Mouse (Mus musculus): Measurements from ENCODE around the gene Grin2c. TPM values are rescaled to one million over a fixed set of nuclear protein-coding genes. Genes with fewer than 3 reads are reported as not detected.
A peak's percentile ranks its signal among the peaks of the same experiment; 100 is the strongest.

The Grin2c gene
- polyA plus RNA-seq, 1 experiment from 2014 or later: 0.51 TPM

DNA sequence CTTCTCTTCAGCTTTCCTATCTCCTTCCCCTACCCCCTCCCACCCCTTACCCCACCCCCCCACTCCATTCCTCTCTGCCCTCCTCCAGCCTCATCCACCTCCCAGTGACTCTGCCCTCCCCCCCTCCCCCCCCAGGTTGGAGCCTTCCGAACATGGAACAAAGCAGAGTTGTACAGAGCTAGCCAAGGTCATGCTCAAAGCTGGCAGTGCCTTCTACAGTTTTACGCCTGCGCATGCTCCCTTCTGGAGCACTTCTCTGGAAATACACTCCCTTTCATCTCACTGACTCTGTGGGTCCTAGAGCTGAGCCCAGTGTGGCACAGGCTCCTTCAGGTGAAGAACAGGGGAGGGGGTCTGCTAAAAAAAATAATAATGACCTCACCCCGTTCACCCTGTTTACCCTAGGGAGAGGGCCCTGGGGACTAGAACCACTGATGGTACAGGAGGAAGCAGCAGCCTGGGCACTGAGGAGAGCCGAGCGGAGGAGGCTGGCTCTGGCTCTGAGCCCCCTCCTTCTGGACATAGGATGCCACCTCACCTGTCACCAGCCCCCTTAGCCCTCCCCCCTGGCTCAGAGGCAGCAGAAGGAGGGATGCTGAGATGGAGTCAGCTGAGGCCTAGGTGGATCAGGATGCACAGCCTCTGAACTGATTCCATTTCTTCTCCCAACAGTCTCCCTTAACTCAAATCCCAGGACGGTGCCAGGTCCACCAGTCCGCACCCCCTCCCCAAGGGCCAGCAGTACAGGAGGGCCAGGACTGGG is 15.9 kb upstream of the Grin2c start:
- peaks cover 10% of the 10 kb centered on the region; the same call in 1 of the 2 replicates for H3K36me3 ChIP-seq
- no peaks in the 10 kb centered on the region for H3K27me3 ChIP-seq (replicated peaks)
- WGBS (ENCODE audit: insufficient replicate concordance): 73% methylated on average over 8 of the region's 8 CpGs
- no peak overlapping the region for H3K27ac ChIP-seq
- H3K4me1 ChIP-seq: peaks cover 39% of the 10 kb centered on the region
- H3K9ac ChIP-seq: no peak overlapping the region
- H3K9me3 ChIP-seq (replicated peaks): no peaks in the 10 kb centered on the region
- no peak overlapping the region for H3K4me2 ChIP-seq
- no peak overlapping the region for H3K4me3 ChIP-seq
- ATAC-seq: no peak

DNA sequence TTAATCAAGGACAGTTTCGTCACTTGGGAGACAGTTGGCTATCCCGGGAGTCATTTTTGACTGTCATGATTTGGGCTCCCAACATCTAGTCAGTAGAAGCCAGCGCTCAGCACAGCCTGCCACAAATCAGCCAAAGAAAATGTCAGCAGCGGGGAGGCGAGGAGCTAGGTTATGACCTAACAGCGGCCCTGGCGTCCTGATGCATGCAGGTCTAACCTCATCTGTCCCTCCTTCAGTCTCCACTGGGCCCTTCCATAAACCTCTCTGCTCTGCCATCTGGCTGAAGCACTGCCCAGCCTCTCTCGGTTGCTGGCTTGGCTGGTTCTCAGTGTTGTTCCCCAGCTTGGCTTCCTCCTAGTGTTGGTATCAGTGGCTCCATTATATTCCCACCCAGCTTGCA is 15.3 kb upstream of the Grin2c start:
- Histone ChIP-seq H3K9me3 (replicated peaks) (no peaks in the 10 kb centered on the region), H3K4me1 (peaks cover 42% of the 10 kb centered on the region), H3K4me3 (no peak overlapping the region), H3K9ac (no peak overlapping the region), H3K27ac (no peak overlapping the region), H3K4me2 (no peak overlapping the region), H3K27me3 (replicated peaks) (no peaks in the 10 kb centered on the region), H3K36me3 (peaks cover 10% of the 10 kb centered on the region; the same call in 1 of the 2 replicates)
- WGBS (ENCODE audit: insufficient replicate concordance): 64% methylated on average over 8 of the region's 8 CpGs
- ATAC-seq: no peak

- 48% methylated on average over 1 of the region's 1 CpGs for WGBS (ENCODE audit: insufficient replicate concordance)
- Histone ChIP-seq H3K4me3 (no peak overlapping the region), H3K9me3 (replicated peaks) (no peaks in the 10 kb centered on the region), H3K27ac (peak overlapping the region; percentile 27; the same call in 1 of the 2 replicates), H3K9ac (no peak overlapping the region), H3K4me1 (peaks cover 56% of the 10 kb centered on the region), H3K36me3 (peaks cover 8% of the 10 kb centered on the region; the same call in 1 of the 2 replicates), H3K4me2 (no peak overlapping the region), H3K27me3 (replicated peaks) (no peaks in the 10 kb centered on the region)
- ATAC-seq: no peak
Measured at GRCm38 (mm10) chr11:115279726-115280125, 12.7 kb upstream of the Grin2c start.

GRCm38 (mm10) chr11:115278176-115278575 is 11.1 kb upstream of the Grin2c start:
- H3K9ac ChIP-seq: peak overlapping the region; percentile 71; the same call in 1 of the 2 replicates
- peak overlapping the region; percentile 68 for H3K4me3 ChIP-seq
- peak overlapping the region; percentile 83; the same call in 1 of the 2 replicates for H3K27ac ChIP-seq
- H3K27me3 ChIP-seq (replicated peaks): no peaks in the 10 kb centered on the region
- no peaks in the 10 kb centered on the region for H3K36me3 ChIP-seq
- no peak for ATAC-seq
- H3K4me2 ChIP-seq: peak overlapping the region; percentile 90
- WGBS (ENCODE audit: insufficient replicate concordance): 68% methylated on average over 6 of the region's 6 CpGs
- H3K4me1 ChIP-seq: peaks cover 71% of the 10 kb centered on the region
- H3K9me3 ChIP-seq (replicated peaks): no peaks in the 10 kb centered on the region

- H3K36me3 ChIP-seq: no peaks in the 10 kb centered on the region
- peak; percentile 8; the same call in 1 of the 2 replicates for ATAC-seq
- 11% methylated on average over 7 of the region's 7 CpGs for WGBS (ENCODE audit: insufficient replicate concordance)
- peak overlapping the region; percentile 68 for H3K4me3 ChIP-seq
- no peaks in the 10 kb centered on the region for H3K9me3 ChIP-seq (replicated peaks)
- H3K9ac ChIP-seq: peak overlapping the region; percentile 71
- H3K4me1 ChIP-seq: peaks cover 77% of the 10 kb centered on the region
- H3K27ac ChIP-seq: peak overlapping the region; percentile 83
- H3K4me2 ChIP-seq: peak overlapping the region; percentile 90
- H3K27me3 ChIP-seq (replicated peaks): no peaks in the 10 kb centered on the region
Measured at GRCm38 (mm10) chr11:115277604-115277975, 10.5 kb upstream of the Grin2c start.

GRCm38 (mm10) chr11:115276780-115277603 is 9.9 kb upstream of the Grin2c start, which contains the start of gene Fdxr:
Gene Fdxr, minus strand, starts transcription at chr11:115277050.
- peak; percentile 93 for ATAC-seq
- Histone ChIP-seq H3K36me3 (0 out of 2 replicates have a peak, but pooled peaks cover 3% of the 10 kb centered on the region), H3K9ac (peak within 1 kb of the TSS; percentile 82), H3K27ac (peak within 1 kb of the TSS; percentile 83), H3K9me3 (replicated peaks) (no peaks in the 10 kb centered on the region), H3K27me3 (replicated peaks) (no peaks in the 10 kb centered on the region), H3K4me3 (peak within 1 kb of the TSS; percentile 68), H3K4me1 (peaks cover 78% of the 10 kb centered on the region), H3K4me2 (peak within 1 kb of the TSS; percentile 90)
- 0% methylated on average over 42 of the region's 42 CpGs for WGBS (ENCODE audit: insufficient replicate concordance)

DNA sequence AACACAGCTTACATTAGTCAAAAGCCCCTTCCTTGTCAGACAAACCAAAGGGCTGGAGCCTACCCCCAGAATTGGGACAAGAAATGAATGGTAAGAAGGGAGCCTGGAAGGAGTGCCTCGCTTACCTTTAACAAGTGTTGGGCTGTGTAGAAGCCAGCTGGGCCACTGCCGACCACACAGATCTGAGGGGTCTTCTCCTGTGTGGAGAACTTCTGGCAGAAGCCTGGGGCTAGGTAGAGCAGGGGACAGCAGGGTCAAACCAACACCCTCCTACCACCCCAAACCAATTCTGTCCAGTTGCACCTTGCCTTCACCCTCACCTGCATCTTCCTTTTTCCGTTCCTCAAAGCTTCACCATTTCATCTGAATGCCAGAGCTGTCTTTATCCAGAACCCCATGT is 8.9 kb upstream of the Grin2c start:
- Histone ChIP-seq H3K4me3 (peak overlapping the region; percentile 68), H3K27me3 (replicated peaks) (no peaks in the 10 kb centered on the region), H3K4me2 (peak overlapping the region; percentile 90), H3K9ac (peak overlapping the region; percentile 82), H3K9me3 (replicated peaks) (no peaks in the 10 kb centered on the region), H3K4me1 (peaks cover 69% of the 10 kb centered on the region), H3K36me3 (0 out of 2 replicates have a peak, but pooled peaks cover 9% of the 10 kb centered on the region), H3K27ac (no peak overlapping the region)
- WGBS (ENCODE audit: insufficient replicate concordance): 39% methylated on average over 3 of the region's 3 CpGs
- no peak for ATAC-seq

DNA sequence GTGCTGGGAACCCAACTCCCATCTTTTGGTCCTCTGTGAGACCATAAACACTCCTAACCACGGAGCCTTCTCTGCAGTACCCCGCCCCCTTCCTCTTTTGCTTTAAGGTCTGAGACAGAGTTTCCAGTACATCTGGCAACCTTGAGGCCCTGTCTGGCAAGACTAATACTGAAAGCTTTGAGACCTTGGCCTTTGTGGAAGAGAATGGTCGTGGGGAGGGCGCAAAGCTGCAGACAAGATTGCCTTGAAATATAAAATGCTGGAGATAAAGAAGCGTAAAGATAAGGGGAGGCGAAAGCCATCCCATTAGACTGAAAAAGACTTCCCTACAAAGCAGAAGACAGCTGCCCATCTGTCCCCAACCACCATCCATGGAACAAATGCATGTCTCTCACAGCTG is 8.5 kb upstream of the Grin2c start:
- H3K4me2 ChIP-seq: peak overlapping the region; percentile 90
- no peak for ATAC-seq
- H3K36me3 ChIP-seq: 0 out of 2 replicates have a peak, but pooled peaks cover 9% of the 10 kb centered on the region
- H3K4me3 ChIP-seq: 0 out of 2 replicates have a peak overlapping the region, but pooled peaks have one; percentile 68
- H3K9ac ChIP-seq: peak overlapping the region; percentile 82; the same call in 1 of the 2 replicates
- no peak overlapping the region for H3K27ac ChIP-seq
- H3K9me3 ChIP-seq (replicated peaks): no peaks in the 10 kb centered on the region
- H3K4me1 ChIP-seq: peaks cover 69% of the 10 kb centered on the region
- 41% methylated on average over 6 of the region's 6 CpGs for WGBS (ENCODE audit: insufficient replicate concordance)
- H3K27me3 ChIP-seq (replicated peaks): no peaks in the 10 kb centered on the region

DNA sequence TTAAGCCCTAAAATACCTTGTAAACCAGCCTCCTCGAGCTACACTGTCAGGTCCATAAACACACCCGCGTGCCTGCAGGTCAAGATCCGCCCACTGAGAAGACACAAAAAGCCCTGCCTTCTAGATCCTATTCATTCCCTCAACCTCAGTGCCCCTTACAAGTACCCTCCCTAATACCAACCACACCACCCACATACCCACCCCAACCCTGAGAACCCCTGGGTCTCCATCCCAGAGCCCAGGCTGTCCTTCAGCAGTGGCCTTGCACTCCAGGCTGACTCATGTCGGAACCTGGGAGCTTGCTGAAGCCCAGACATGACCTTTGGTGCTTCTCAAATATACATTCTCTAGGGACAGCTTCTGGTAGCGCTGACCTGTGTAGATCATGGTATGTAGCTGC is 7.7 kb upstream of the Grin2c start:
- 75% methylated on average over 6 of the region's 6 CpGs for WGBS (ENCODE audit: insufficient replicate concordance)
- Histone ChIP-seq H3K4me2 (0 out of 2 replicates have a peak overlapping the region, but pooled peaks have one; percentile 90), H3K4me3 (no peak overlapping the region), H3K27ac (no peak overlapping the region), H3K4me1 (peaks cover 64% of the 10 kb centered on the region), H3K9ac (no peak overlapping the region), H3K36me3 (0 out of 2 replicates have a peak, but pooled peaks cover 9% of the 10 kb centered on the region), H3K9me3 (replicated peaks) (no peaks in the 10 kb centered on the region), H3K27me3 (replicated peaks) (no peaks in the 10 kb centered on the region)
- no peak for ATAC-seq

GRCm38 (mm10) chr11:115274178-115274577 is 7.1 kb upstream of the Grin2c start:
- ATAC-seq: no peak
- Histone ChIP-seq H3K4me1 (peaks cover 59% of the 10 kb centered on the region), H3K9ac (no peak overlapping the region), H3K27ac (no peak overlapping the region), H3K9me3 (replicated peaks) (no peaks in the 10 kb centered on the region), H3K27me3 (replicated peaks) (peaks cover 5% of the 10 kb centered on the region; the same call in 1 of the 2 replicates), H3K4me2 (no peak overlapping the region), H3K4me3 (no peak overlapping the region), H3K36me3 (peaks cover 14% of the 10 kb centered on the region)
- 70% methylated on average over 7 of the region's 7 CpGs for WGBS (ENCODE audit: insufficient replicate concordance)

DNA sequence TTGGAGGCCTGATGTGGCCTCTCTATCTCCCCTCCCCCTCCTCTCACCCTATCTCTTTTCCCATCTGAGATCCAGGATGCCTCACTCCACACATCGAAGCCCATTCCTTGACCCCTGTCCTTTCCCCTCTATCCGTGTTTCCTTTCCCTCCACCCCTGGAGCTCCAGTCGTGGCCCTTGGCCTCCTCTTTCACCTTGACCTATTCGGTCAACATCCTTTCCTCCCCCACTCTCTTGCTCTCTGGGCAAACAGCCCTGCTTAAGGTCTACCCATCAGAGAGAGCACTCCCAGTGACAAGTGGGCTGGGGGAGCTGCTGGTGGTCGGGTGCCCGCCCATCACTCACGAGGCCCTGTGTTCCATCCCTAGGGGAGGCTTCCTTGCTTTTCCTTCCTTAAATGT is 6.7 kb upstream of the Grin2c start:
- no peak overlapping the region for H3K27ac ChIP-seq
- H3K9me3 ChIP-seq (replicated peaks): no peaks in the 10 kb centered on the region
- H3K27me3 ChIP-seq (replicated peaks): peaks cover 9% of the 10 kb centered on the region; the same call in 1 of the 2 replicates
- no peak overlapping the region for H3K9ac ChIP-seq
- ATAC-seq: no peak
- peaks cover 18% of the 10 kb centered on the region for H3K36me3 ChIP-seq
- 60% methylated on average over 7 of the region's 7 CpGs for WGBS (ENCODE audit: insufficient replicate concordance)
- peaks cover 54% of the 10 kb centered on the region for H3K4me1 ChIP-seq
- no peak overlapping the region for H3K4me2 ChIP-seq
- no peak overlapping the region for H3K4me3 ChIP-seq
